ENCODE assay signal across 15 mouse cellular contexts in genomic region chr2:139250138-139250537, GRCm38 (mm10).
"Had no signal": no experiment of that assay in that cellular context is flagged by ENCODE, and none has a peak within 500 bp of the region (broad histone marks: within the 10 kb centered on the region; RNA-seq: fewer than 3 reads in every experiment).

No protein-coding gene starts in this region.

- H3K9me3 ChIP-seq: liver, embryonic 13.5 days; midbrain, embryonic 12.5 days; neural tube, embryonic 13.5 days had no signal

- H3K4me1 ChIP-seq: liver, embryonic 13.5 days; midbrain, embryonic 12.5 days; neural tube, embryonic 13.5 days had no signal

- H3K9ac ChIP-seq: liver, embryonic 13.5 days; midbrain, embryonic 12.5 days; neural tube, embryonic 13.5 days had no signal

- H3K27ac ChIP-seq: liver, embryonic 13.5 days; midbrain, embryonic 12.5 days; neural tube, embryonic 13.5 days; stomach, postnatal 0 days had no signal

- DNase-seq: kidney, adult 18-20 months; kidney, adult 9 months; kidney, postnatal 25 days; layer of hippocampus, adult 9-11 months; liver, embryonic 13.5 days; lung, adult 2 months; lung, postnatal 14 days; lung, postnatal 4 days; thymus, adult 2 months; thymus, postnatal 14 days; thymus, postnatal 4 days had no signal

- H3K36me3 ChIP-seq: liver, embryonic 13.5 days; midbrain, embryonic 12.5 days; neural tube, embryonic 13.5 days had no signal

- H3K4me2 ChIP-seq: liver, embryonic 13.5 days; midbrain, embryonic 12.5 days; neural tube, embryonic 13.5 days had no signal

- ATAC-seq: intestine, embryonic 16.5 days had no signal

- H3K4me3 ChIP-seq: liver, embryonic 13.5 days; midbrain, embryonic 12.5 days; neural tube, embryonic 13.5 days had no signal

- H3K27me3 ChIP-seq: liver, embryonic 13.5 days; midbrain, embryonic 12.5 days; neural tube, embryonic 13.5 days had no signal
